Mouse (Mus musculus) gastrocnemius, adult 8-10 months (tissue): ENCODE data around the gene Zfp385c. TPM values are rescaled to one million over a fixed set of nuclear protein-coding genes. Genes with fewer than 3 reads are reported as not detected.

Experiments used
- DNase-seq, 2 experiments: peaks; one replicate each; pipeline ENCODE4 v3.0.0; 2022; ENCODE audit warnings: low spot score in 2 of 2
- total RNA-seq, 4 experiments: library from RNA; stranded (reverse); gene quantifications; 2 replicates each; pipeline ENCODE4 v1.2.4; 2022

Gene Zfp385c
- total RNA-seq, 4 experiments from 2014 or later, result 0.11 to 0.58 TPM; not detected in 2

GRCm38 (mm10) chr11:100718462-100718861 lies 26.2 kb upstream of the Zfp385c start:
- DNase-seq, result no peak

GRCm38 (mm10) chr11:100716649-100717048 lies 24.4 kb upstream of the Zfp385c start:
- no peak for DNase-seq

- DNase-seq, result no peak
Measured at GRCm38 (mm10) chr11:100714948-100715347, 22.7 kb upstream of the Zfp385c start.

GRCm38 (mm10) chr11:100714534-100714915 lies 22.3 kb upstream of the Zfp385c start:
- peak; percentile 66 to 67 for DNase-seq

- peak in 1 of 2 experiments; percentile 36 for DNase-seq
Measured at GRCm38 (mm10) chr11:100713735-100714533, 21.7 kb upstream of the Zfp385c start, which contains the start of gene Hspb9. Gene Hspb9 (plus strand): TSS chr11:100713850.

- no peak for DNase-seq
Measured at GRCm38 (mm10) chr11:100713174-100713573, 20.9 kb upstream of the Zfp385c start.

GRCm38 (mm10) chr11:100711783-100712615 lies 19.7 kb upstream of the Zfp385c start, which contains the start of gene Kat2a:
Gene Kat2a (minus strand): TSS chr11:100712465.
- peak; percentile 59 to 80 for DNase-seq

GRCm38 (mm10) chr11:100710977-100711376 lies 18.7 kb upstream of the Zfp385c start:
- DNase-seq, result no peak

- DNase-seq, result no peak
Measured at GRCm38 (mm10) chr11:100710528-100710927, 18.3 kb upstream of the Zfp385c start.

- DNase-seq, result no peak
Measured at GRCm38 (mm10) chr11:100709201-100709810, 17.1 kb upstream of the Zfp385c start.

GRCm38 (mm10) chr11:100705095-100705747 lies 13.0 kb upstream of the Zfp385c start:
- no peak for DNase-seq

- DNase-seq, result no peak
Measured at GRCm38 (mm10) chr11:100703851-100704531, 11.7 kb upstream of the Zfp385c start, which contains the start of gene Dhx58. Gene Dhx58 (minus strand): TSS chr11:100704271.

- DNase-seq, result no peak
Measured at GRCm38 (mm10) chr11:100703366-100703765, 11.1 kb upstream of the Zfp385c start.

- no peak for DNase-seq
Measured at GRCm38 (mm10) chr11:100702906-100703305, 10.7 kb upstream of the Zfp385c start.

GRCm38 (mm10) chr11:100702081-100702851 lies 10.0 kb upstream of the Zfp385c start:
- DNase-seq, result no peak

GRCm38 (mm10) chr11:100701301-100701700 lies 9.0 kb upstream of the Zfp385c start:
- peak; percentile 53 to 57 for DNase-seq

- DNase-seq, result no peak
Measured at GRCm38 (mm10) chr11:100700710-100701109, 8.5 kb upstream of the Zfp385c start.

- no peak for DNase-seq
Measured at GRCm38 (mm10) chr11:100697921-100698320, 5.7 kb upstream of the Zfp385c start.

GRCm38 (mm10) chr11:100694926-100695325 lies 2.7 kb upstream of the Zfp385c start:
- DNase-seq, result peak; percentile 49 to 63

- DNase-seq, result no peak
Measured at GRCm38 (mm10) chr11:100693154-100693553, 899 bp upstream of the Zfp385c start.
